Mouse (Mus musculus) myocyte (in vitro differentiated cells): ENCODE data around the gene Map3k13. TPM values are rescaled to one million over a fixed set of nuclear protein-coding genes. Genes with fewer than 3 reads are reported as not detected.

Experiments used
- H3K27me3 ChIP-seq: one replicate; pipeline ENCODE4 v1.6.1; 2011; ENCODE audit not compliant: control insufficient read depth, insufficient read depth, insufficient read length
- H3K36me3 ChIP-seq: one replicate; pipeline ENCODE4 v1.6.1; 2011; ENCODE audit not compliant: control insufficient read depth, insufficient read depth
- H3K4me2 ChIP-seq: one replicate; pipeline ENCODE4 v1.6.1; 2011; ENCODE audit warnings: low read depth, control low read depth
- H3K4me3 ChIP-seq: one replicate; pipeline ENCODE4 v1.5.1; 2011; ENCODE audit warnings: mild to moderate bottlenecking, control low read depth, moderate library complexity
- H3K79me2 ChIP-seq: one replicate; pipeline ENCODE4 v1.6.1; 2011; ENCODE audit not compliant: control insufficient read depth, insufficient read depth
- H3ac ChIP-seq: one replicate; pipeline ENCODE4 v1.6.1; 2011; ENCODE audit not compliant: control insufficient read depth, insufficient read length
- CEBPB ChIP-seq: IDR thresholded peaks from 2 replicates; pipeline ENCODE4 v1.6.1; 2011; ENCODE audit warnings: mild to moderate bottlenecking, moderate library complexity; ENCODE audit not compliant: poor library complexity, insufficient read depth, severe bottlenecking
- E2F4 ChIP-seq: IDR thresholded peaks from one replicate; pipeline ENCODE4 v1.6.1; 2011; ENCODE audit warnings: mild to moderate bottlenecking, control low read depth, moderate library complexity; ENCODE audit not compliant: insufficient read depth
- MAX ChIP-seq: IDR thresholded peaks from one replicate; pipeline ENCODE4 v1.6.1; 2011; ENCODE audit warnings: low read depth, mild to moderate bottlenecking, control low read depth
- MYOD1 ChIP-seq, 3 experiments: IDR thresholded peaks; one replicate each; pipeline ENCODE4 v1.6.1; 2011; ENCODE audit warnings: control low read depth in 2 of 3, low read depth in 2 of 3, mild to moderate bottlenecking in 2 of 3, moderate library complexity in 1 of 3; ENCODE audit not compliant: insufficient read length in 2 of 3, control insufficient read depth in 1 of 3
- MYOG ChIP-seq, 3 experiments: IDR thresholded peaks; one replicate each; pipeline ENCODE4 v1.6.1; 2011; ENCODE audit warnings: control low read depth in 2 of 3, low read depth in 2 of 3, mild to moderate bottlenecking in 2 of 3; ENCODE audit not compliant: insufficient read length in 2 of 3, control insufficient read depth in 1 of 3, insufficient read depth in 1 of 3
- POLR2A ChIP-seq: IDR thresholded peaks from one replicate; pipeline ENCODE4 v1.6.1; 2011; ENCODE audit warnings: low read depth, mild to moderate bottlenecking, control low read depth, moderate library complexity; ENCODE audit not compliant: insufficient read length
- POLR2AphosphoS2 ChIP-seq: IDR thresholded peaks from one replicate; pipeline ENCODE4 v1.6.1; 2011; ENCODE audit warnings: low read depth, control low read depth; ENCODE audit not compliant: insufficient read length
- REST ChIP-seq: IDR thresholded peaks from one replicate; pipeline ENCODE4 v1.6.1; 2011; ENCODE audit warnings: mild to moderate bottlenecking, control low read depth, moderate library complexity; ENCODE audit not compliant: insufficient read depth, insufficient read length
- SRF ChIP-seq: IDR thresholded peaks from one replicate; pipeline ENCODE4 v1.6.1; 2011; ENCODE audit warnings: low read depth; ENCODE audit not compliant: control insufficient read depth, insufficient read length
- TCF12 ChIP-seq: IDR thresholded peaks from one replicate; pipeline ENCODE4 v1.6.1; 2011; ENCODE audit warnings: mild to moderate bottlenecking, control low read depth; ENCODE audit not compliant: poor library complexity, insufficient read depth, severe bottlenecking
- TCF3 ChIP-seq: IDR thresholded peaks from one replicate; pipeline ENCODE4 v1.6.1; 2011; ENCODE audit warnings: low read depth, control low read depth; ENCODE audit not compliant: insufficient read length
- USF1 ChIP-seq: IDR thresholded peaks from one replicate; pipeline ENCODE4 v1.6.1; 2011; ENCODE audit warnings: low read depth, mild to moderate bottlenecking, control low read depth, moderate library complexity
- polyA plus RNA-seq: library from polyadenylated mRNA; unstranded; fragments of >200 nt; fragmentation: generic; extraction: Trizol; gene quantifications from one replicate; pipeline ENCODE4 v1.2.1, GENCODE M21; 2012; ENCODE audit warnings: missing spikeins

Map3k13 gene
- polyA plus RNA-seq, 1 experiment: 0.31 TPM

GRCm38 (mm10) chr16:21778293-21778866 lies 15.8 kb upstream of the Map3k13 start:
- Histone ChIP-seq H3K4me3 (no peak overlapping the region), H3K27me3 (peaks cover 12% of the 10 kb centered on the region), H3K4me2 (no peak overlapping the region), H3K36me3 (no peaks in the 10 kb centered on the region), H3ac (no peak overlapping the region), H3K79me2 (no peaks in the 10 kb centered on the region)
- TF ChIP-seq E2F4: no peak
- TF ChIP-seq CEBPB: no peak
- TF ChIP-seq POLR2AphosphoS2: no peak
- TF ChIP-seq SRF: no peak
- no peak for TF ChIP-seq REST

DNA sequence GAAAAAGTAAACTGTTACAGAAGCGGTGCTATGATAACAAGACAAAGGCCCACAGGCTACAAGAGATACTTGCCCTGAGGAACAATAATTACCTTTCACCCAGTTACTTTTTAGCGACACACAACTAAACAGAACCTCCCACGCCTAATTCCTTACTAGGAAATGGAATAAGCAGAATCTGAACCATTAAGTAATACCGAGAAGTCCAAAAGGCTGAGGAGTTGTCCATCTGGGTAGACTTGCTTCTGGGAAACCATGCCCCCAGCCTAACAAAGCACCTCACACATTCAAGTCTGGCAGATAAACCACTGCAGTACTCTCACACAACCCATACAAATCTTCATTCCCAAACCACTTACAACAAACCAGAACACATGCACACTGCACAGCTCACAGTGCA lies 15.0 kb upstream of the Map3k13 start:
- H3K79me2 ChIP-seq: no peaks in the 10 kb centered on the region
- no peak overlapping the region for H3K4me2 ChIP-seq
- H3K27me3 ChIP-seq: peaks cover 12% of the 10 kb centered on the region
- TF ChIP-seq MAX (no peak), POLR2A (no peak), MYOG (IDR thresholded peaks at IDR 0.05; ENCODE audit: control insufficient read depth in 1 of 3, insufficient read depth in 1 of 3, insufficient read length in 2 of 3, low read depth in 2 of 3) (no peak), CEBPB (no peak), TCF12 (no peak), USF1 (no peak), E2F4 (no peak), MYOD1 (IDR thresholded peaks at IDR 0.05; ENCODE audit: control insufficient read depth in 1 of 3, insufficient read length in 2 of 3, low read depth in 2 of 3) (no peak)
- no peak overlapping the region for H3K4me3 ChIP-seq
- no peaks in the 10 kb centered on the region for H3K36me3 ChIP-seq
- H3ac ChIP-seq: no peak overlapping the region

GRCm38 (mm10) chr16:21781277-21781676 lies 12.9 kb upstream of the Map3k13 start:
- H3K4me2 ChIP-seq: no peak overlapping the region
- H3K27me3 ChIP-seq: peaks cover 6% of the 10 kb centered on the region
- H3K36me3 ChIP-seq: no peaks in the 10 kb centered on the region
- no peak overlapping the region for H3ac ChIP-seq
- no peak for TF ChIP-seq POLR2AphosphoS2
- no peak for TF ChIP-seq SRF
- TF ChIP-seq TCF3: no peak
- no peak for TF ChIP-seq POLR2A
- no peak for TF ChIP-seq E2F4
- TF ChIP-seq MAX: no peak
- no peak for TF ChIP-seq MYOD1 (IDR thresholded peaks at IDR 0.05; ENCODE audit: control insufficient read depth in 1 of 3, insufficient read length in 2 of 3, low read depth in 2 of 3)
- no peak for TF ChIP-seq MYOG (IDR thresholded peaks at IDR 0.05; ENCODE audit: control insufficient read depth in 1 of 3, insufficient read depth in 1 of 3, insufficient read length in 2 of 3, low read depth in 2 of 3)
- no peak for TF ChIP-seq CEBPB
- no peak for TF ChIP-seq USF1
- no peak for TF ChIP-seq REST
- TF ChIP-seq TCF12: no peak
- no peak overlapping the region for H3K4me3 ChIP-seq
- H3K79me2 ChIP-seq: no peaks in the 10 kb centered on the region

DNA sequence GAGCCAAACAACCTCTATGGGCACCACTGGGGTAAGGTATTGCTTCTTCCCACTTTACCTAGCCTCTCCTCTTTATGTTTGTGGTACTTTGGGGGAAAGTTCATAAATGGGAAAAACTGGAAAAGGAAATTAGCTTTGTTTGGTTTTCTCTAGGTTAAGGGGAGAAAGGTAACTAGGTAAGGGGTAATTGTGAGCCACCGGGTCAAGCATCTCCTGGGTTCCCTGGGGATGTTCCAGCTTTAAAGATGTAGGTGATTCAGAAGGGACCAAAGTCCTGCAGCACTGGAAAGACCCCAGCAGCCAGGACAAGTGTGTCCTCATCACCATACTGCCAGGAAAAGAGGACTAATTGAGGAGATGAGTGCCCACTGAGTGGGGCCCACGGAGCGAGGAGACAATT lies 12.3 kb upstream of the Map3k13 start:
- H3ac ChIP-seq: no peak overlapping the region
- H3K27me3 ChIP-seq: peaks cover 6% of the 10 kb centered on the region
- TF ChIP-seq MYOG (IDR thresholded peaks at IDR 0.05; ENCODE audit: control insufficient read depth in 1 of 3, insufficient read depth in 1 of 3, insufficient read length in 2 of 3, low read depth in 2 of 3) (no peak), SRF (no peak)
- no peak overlapping the region for H3K4me3 ChIP-seq
- no peak overlapping the region for H3K4me2 ChIP-seq
- H3K36me3 ChIP-seq: no peaks in the 10 kb centered on the region
- H3K79me2 ChIP-seq: no peaks in the 10 kb centered on the region

DNA sequence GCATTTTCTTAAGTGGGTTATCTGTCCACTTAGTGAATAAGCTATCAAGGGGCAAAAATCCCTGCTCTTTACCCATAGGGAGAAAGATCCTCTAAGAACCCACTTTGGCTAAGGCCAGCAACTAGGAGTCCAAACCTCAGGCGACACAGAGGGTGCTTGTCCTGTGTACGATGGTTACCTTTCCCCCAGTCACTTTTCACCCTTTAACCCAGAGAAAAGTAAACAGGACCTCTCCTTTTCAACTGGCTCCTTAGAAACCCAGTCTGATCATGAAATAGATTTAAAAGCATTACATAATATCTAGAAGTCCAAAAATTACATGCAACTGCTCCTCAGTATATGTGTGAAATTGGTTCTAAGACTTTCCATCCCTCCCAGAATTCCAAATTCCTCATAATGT lies 11.3 kb upstream of the Map3k13 start:
- H3K79me2 ChIP-seq: no peaks in the 10 kb centered on the region
- H3K4me2 ChIP-seq: no peak overlapping the region
- TF ChIP-seq MAX: no peak
- TF ChIP-seq USF1: no peak
- no peak for TF ChIP-seq MYOD1 (IDR thresholded peaks at IDR 0.05; ENCODE audit: control insufficient read depth in 1 of 3, insufficient read length in 2 of 3, low read depth in 2 of 3)
- TF ChIP-seq CEBPB: no peak
- TF ChIP-seq POLR2A: no peak
- no peak for TF ChIP-seq POLR2AphosphoS2
- TF ChIP-seq TCF12: no peak
- TF ChIP-seq E2F4: no peak
- no peak for TF ChIP-seq MYOG (IDR thresholded peaks at IDR 0.05; ENCODE audit: control insufficient read depth in 1 of 3, insufficient read depth in 1 of 3, insufficient read length in 2 of 3, low read depth in 2 of 3)
- TF ChIP-seq TCF3: no peak
- TF ChIP-seq SRF: no peak
- TF ChIP-seq REST: no peak
- H3K27me3 ChIP-seq: peaks cover 6% of the 10 kb centered on the region
- no peaks in the 10 kb centered on the region for H3K36me3 ChIP-seq
- H3ac ChIP-seq: no peak overlapping the region
- H3K4me3 ChIP-seq: no peak overlapping the region
